Mouse (Mus musculus) MEL (cell line): Measurements from ENCODE around the gene Ntn1.

Experiments
- CTCF ChIP-seq, 3 experiments: IDR thresholded peaks in 2 of 3; conservative IDR thresholded peaks in 1 of 3; 2 replicates each; pipeline ENCODE4 v1.5.1; 2011 to 2012; ENCODE audit warnings: low read length in 3 of 3, low read depth in 2 of 3, mild to moderate bottlenecking in 2 of 3, improper control_type of control experiment in 1 of 3, inconsistent platforms in 1 of 3, mixed read lengths in 1 of 3, moderate library complexity in 1 of 3; ENCODE audit not compliant: control insufficient read depth in 1 of 3, insufficient read depth in 1 of 3, poor library complexity in 1 of 3, severe bottlenecking in 1 of 3
- ELF1 ChIP-seq: IDR thresholded peaks from 2 replicates; pipeline ENCODE4 v1.6.1; 2014; ENCODE audit warnings: low read depth, mild to moderate bottlenecking, inconsistent platforms, low read length, improper control_type of control experiment, moderate library complexity
- EP300 ChIP-seq, 2 experiments: IDR thresholded peaks; 2 replicates each; pipeline ENCODE4 v1.6.1; 2011; ENCODE audit warnings: improper control_type of control experiment in 2 of 2, low read length in 2 of 2, low read depth in 1 of 2, mild to moderate bottlenecking in 1 of 2
- MAX ChIP-seq: IDR thresholded peaks from 2 replicates; pipeline ENCODE4 v1.6.1; 2011; ENCODE audit warnings: low read length, improper control_type of control experiment
- MXI1 ChIP-seq: IDR thresholded peaks from 2 replicates; pipeline ENCODE4 v1.6.1; 2011; ENCODE audit warnings: mild to moderate bottlenecking, low read depth, low read length, improper control_type of control experiment
- POLR2A ChIP-seq, 2 experiments: IDR thresholded peaks; 2 replicates each; pipeline ENCODE4 v1.6.1; 2011 to 2012; ENCODE audit warnings: low read length in 2 of 2, mild to moderate bottlenecking in 2 of 2, control low read depth in 1 of 2, improper control_type of control experiment in 1 of 2, low read depth in 1 of 2, moderate library complexity in 1 of 2; ENCODE audit not compliant: control insufficient read depth in 1 of 2, insufficient read depth in 1 of 2, poor library complexity in 1 of 2
- TBP ChIP-seq: IDR thresholded peaks from 2 replicates; pipeline ENCODE4 v1.8.0; 2011; ENCODE audit warnings: low read depth, low read length, improper control_type of control experiment
- TCF12 ChIP-seq: IDR thresholded peaks from 2 replicates; pipeline ENCODE4 v1.6.1; 2014; ENCODE audit warnings: low read depth, mild to moderate bottlenecking, inconsistent platforms, low read length, improper control_type of control experiment, moderate library complexity

- TF ChIP-seq TCF12: no peak
- TF ChIP-seq TBP: no peak
- TF ChIP-seq CTCF (IDR thresholded peaks at IDR 0.05 in 2 of 3, conservative IDR thresholded peaks at IDR 0.05 in 1 of 3; ENCODE audit: control insufficient read depth in 1 of 3, insufficient read depth in 1 of 3, low read depth in 2 of 3, low read length in 3 of 3, poor library complexity in 1 of 3, severe bottlenecking in 1 of 3): no peak
- TF ChIP-seq MXI1: no peak
- no peak for TF ChIP-seq MAX
- no peak for TF ChIP-seq POLR2A (IDR thresholded peaks at IDR 0.05; ENCODE audit: control insufficient read depth in 1 of 2, insufficient read depth in 1 of 2, low read depth in 1 of 2, low read length in 2 of 2, poor library complexity in 1 of 2)
- TF ChIP-seq ELF1: no peak
- no peak for TF ChIP-seq EP300 (IDR thresholded peaks at IDR 0.05; ENCODE audit: low read depth in 1 of 2, low read length in 2 of 2)
Measured at GRCm38 (mm10) chr11:68220733-68221132, 179.9 kb downstream of the Ntn1 start.
